Mouse (Mus musculus) midbrain, embryonic 10.5 days (tissue): ENCODE data around the gene Tdp2. TPM values are rescaled to one million over a fixed set of nuclear protein-coding genes. Genes with fewer than 3 reads are reported as not detected.
A peak's percentile ranks its signal among the peaks of the same experiment; 100 is the strongest.

Experiments used
- DNase-seq: peaks from one replicate; pipeline ENCODE4 v3.0.0-alpha.2; 2017; ENCODE audit warnings: low spot score
- H3K27ac ChIP-seq: fragments of 300-500 bp; sonication (generic); replicated peaks from 2 replicates; pipeline ENCODE4 v1.5.1; 2016; ENCODE audit warnings: mild to moderate bottlenecking
- H3K27me3 ChIP-seq: fragments of 300-500 bp; sonication (generic); 2 replicates; pipeline ENCODE4 v1.6.1; 2016; ENCODE audit warnings: low read depth, mild to moderate bottlenecking; ENCODE audit not compliant: poor library complexity, severe bottlenecking
- H3K36me3 ChIP-seq: fragments of 300-500 bp; sonication (generic); 2 replicates; pipeline ENCODE4 v1.6.1; 2016; ENCODE audit warnings: mild to moderate bottlenecking, moderate library complexity
- H3K4me1 ChIP-seq: fragments of 300-500 bp; sonication (generic); 2 replicates; pipeline ENCODE4 v1.6.1; 2016
- H3K4me3 ChIP-seq: fragments of 300-500 bp; sonication (generic); 2 replicates; pipeline ENCODE4 v1.5.1; 2016; ENCODE audit warnings: mild to moderate bottlenecking, moderate library complexity
- H3K9me3 ChIP-seq: fragments of 300-500 bp; sonication (generic); replicated peaks from 2 replicates; pipeline ENCODE4 v1.6.1; 2016; ENCODE audit warnings: mild to moderate bottlenecking
- WGBS: fragments of 180-500 bp; shearing (Covaris S2); methylation state at CpG from one replicate; pipeline ENCODE4 v1.1.7; 2016; 5-methylcytosine and 5-hydroxymethylcytosine counted together
- polyA plus RNA-seq: library from polyadenylated mRNA; unstranded; fragments of >200 nt; fragmentation: Nextera tagmentation; extraction: Ambion mirVana; gene quantifications from 2 replicates; pipeline ENCODE4 v1.2.1, GENCODE M21; 2016

The Tdp2 gene
- 72.0 and 78.6 TPM in 2 replicates for polyA plus RNA-seq

- H3K9me3 ChIP-seq: no peaks in the 10 kb centered on the region
- peak; percentile 99 for DNase-seq
- peaks cover 26% of the 10 kb centered on the region for H3K36me3 ChIP-seq
- no peaks in the 10 kb centered on the region for H3K27me3 ChIP-seq
- H3K4me3 ChIP-seq: peak within 1 kb of the TSS; percentile 96
- peaks cover 30% of the 10 kb centered on the region for H3K4me1 ChIP-seq
- peak within 1 kb of the TSS; percentile 97 for H3K27ac ChIP-seq
- under 1% methylated on average over 90 of the region's 90 CpGs for WGBS
Observed at GRCm38 (mm10) chr13:24831353-24832130, at the start of gene Tdp2, which contains the start of gene Acot13. Tdp2 (plus strand) TSS chr13:24831679. Acot13 (minus strand) TSS chr13:24831540.

DNA sequence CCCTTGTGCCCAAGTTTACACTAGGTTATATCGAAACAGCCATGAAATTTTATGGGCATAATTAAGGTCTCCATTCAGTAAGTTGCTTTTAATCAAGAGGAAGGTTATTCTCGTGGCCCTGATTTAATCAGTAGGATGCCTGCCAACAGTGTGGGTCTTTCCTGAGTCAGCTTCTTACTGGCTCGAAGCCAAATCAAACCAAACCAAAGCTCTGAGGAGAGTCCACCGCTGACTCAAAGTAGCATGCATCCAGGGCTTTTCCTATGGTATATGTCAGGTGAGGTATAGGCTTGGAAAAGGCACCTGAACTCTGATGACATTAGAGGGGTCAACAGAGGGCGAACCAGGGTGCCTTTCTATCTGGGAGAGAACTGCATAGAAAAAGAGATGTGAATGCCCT, 49.6 kb upstream of the Tdp2 start:
- DNase-seq: no peak
- Histone ChIP-seq H3K4me3 (no peak overlapping the region), H3K27me3 (no peaks in the 10 kb centered on the region), H3K27ac (no peak overlapping the region), H3K36me3 (no peaks in the 10 kb centered on the region), H3K9me3 (no peaks in the 10 kb centered on the region), H3K4me1 (0 out of 2 replicates have a peak, but pooled peaks cover 5% of the 10 kb centered on the region)
- 88% methylated on average over 5 of the region's 5 CpGs for WGBS

DNA sequence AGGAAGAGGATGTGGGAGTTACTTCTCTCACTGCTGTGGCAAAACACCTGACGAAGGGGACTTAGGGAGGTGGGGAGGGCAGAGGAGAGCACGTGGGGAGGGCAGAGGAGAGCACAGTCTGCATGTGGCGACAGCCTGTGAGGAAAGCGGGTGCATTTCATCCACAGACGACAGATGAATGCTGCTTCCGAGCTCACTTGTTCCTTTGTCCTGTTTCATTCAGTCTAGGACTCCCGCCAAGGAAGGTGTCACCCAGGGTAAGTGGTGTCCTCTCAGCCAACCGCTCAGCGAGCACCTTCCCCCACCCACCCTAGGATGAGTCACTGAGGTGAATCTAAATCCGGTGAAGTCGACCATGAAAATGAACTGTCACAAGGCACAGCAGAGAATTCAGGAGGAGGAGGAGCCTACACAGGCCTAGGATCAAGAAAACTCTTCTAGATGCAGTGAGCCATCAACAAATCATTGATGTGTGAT, 45.4 kb upstream of the Tdp2 start:
- Histone ChIP-seq H3K9me3 (no peaks in the 10 kb centered on the region), H3K4me3 (no peak overlapping the region), H3K4me1 (0 out of 2 replicates have a peak, but pooled peaks cover 5% of the 10 kb centered on the region), H3K27me3 (no peaks in the 10 kb centered on the region), H3K36me3 (no peaks in the 10 kb centered on the region), H3K27ac (no peak overlapping the region)
- no peak for DNase-seq
- WGBS: 51% methylated on average over 11 of the region's 11 CpGs

GRCm38 (mm10) chr13:24787477-24787876, 44.0 kb upstream of the Tdp2 start:
- 86% methylated on average over 5 of the region's 5 CpGs for WGBS
- H3K27me3 ChIP-seq: no peaks in the 10 kb centered on the region
- 0 out of 2 replicates have a peak, but pooled peaks cover 5% of the 10 kb centered on the region for H3K4me1 ChIP-seq
- no peak overlapping the region for H3K27ac ChIP-seq
- no peak overlapping the region for H3K4me3 ChIP-seq
- H3K36me3 ChIP-seq: no peaks in the 10 kb centered on the region
- H3K9me3 ChIP-seq: no peaks in the 10 kb centered on the region
- DNase-seq: no peak

GRCm38 (mm10) chr13:24791349-24791748, 40.1 kb upstream of the Tdp2 start:
- no peak overlapping the region for H3K27ac ChIP-seq
- 74% methylated on average over 2 of the region's 2 CpGs for WGBS
- no peaks in the 10 kb centered on the region for H3K9me3 ChIP-seq
- no peaks in the 10 kb centered on the region for H3K27me3 ChIP-seq
- H3K4me1 ChIP-seq: 0 out of 2 replicates have a peak, but pooled peaks cover under 1% of the 10 kb centered on the region
- no peak overlapping the region for H3K4me3 ChIP-seq
- DNase-seq: no peak
- no peaks in the 10 kb centered on the region for H3K36me3 ChIP-seq

GRCm38 (mm10) chr13:24792411-24793045, 39.0 kb upstream of the Tdp2 start:
- no peak overlapping the region for H3K4me3 ChIP-seq
- no peak for DNase-seq
- H3K4me1 ChIP-seq: no peaks in the 10 kb centered on the region
- no peaks in the 10 kb centered on the region for H3K9me3 ChIP-seq
- 95% methylated on average over 9 of the region's 9 CpGs for WGBS
- H3K27me3 ChIP-seq: no peaks in the 10 kb centered on the region
- H3K27ac ChIP-seq: no peak overlapping the region
- H3K36me3 ChIP-seq: no peaks in the 10 kb centered on the region

- DNase-seq: no peak
- H3K9me3 ChIP-seq: no peaks in the 10 kb centered on the region
- no peaks in the 10 kb centered on the region for H3K27me3 ChIP-seq
- no peak overlapping the region for H3K4me3 ChIP-seq
- no peak overlapping the region for H3K27ac ChIP-seq
- WGBS: over 99% methylated on average over 4 of the region's 4 CpGs
- H3K36me3 ChIP-seq: no peaks in the 10 kb centered on the region
- H3K4me1 ChIP-seq: peaks cover 22% of the 10 kb centered on the region
Observed at GRCm38 (mm10) chr13:24798686-24799085, 32.8 kb upstream of the Tdp2 start.

- Histone ChIP-seq H3K27ac (0 out of 2 replicates have a peak overlapping the region, but pooled peaks have one; percentile 96), H3K4me3 (peak overlapping the region; percentile 89)
- 72% methylated on average over 5 of the region's 5 CpGs for WGBS
Observed at GRCm38 (mm10) chr13:24799378-24799777, 32.1 kb upstream of the Tdp2 start.

GRCm38 (mm10) chr13:24799925-24800673, 31.4 kb upstream of the Tdp2 start:
- Histone ChIP-seq H3K4me3 (peak overlapping the region; percentile 89), H3K27me3 (no peaks in the 10 kb centered on the region), H3K27ac (peak overlapping the region; percentile 96), H3K4me1 (peaks cover 35% of the 10 kb centered on the region), H3K9me3 (no peaks in the 10 kb centered on the region), H3K36me3 (peaks cover 6% of the 10 kb centered on the region)
- DNase-seq: peak; percentile 48
- 1% methylated on average over 31 of the region's 31 CpGs for WGBS

More at GRCm38 (mm10) chr13:24799378-24799777, 32.1 kb upstream of the Tdp2 start:
- H3K36me3 ChIP-seq: no peaks in the 10 kb centered on the region
- H3K9me3 ChIP-seq: no peaks in the 10 kb centered on the region
- no peaks in the 10 kb centered on the region for H3K27me3 ChIP-seq
- no peak for DNase-seq
- H3K4me1 ChIP-seq: peaks cover 29% of the 10 kb centered on the region

GRCm38 (mm10) chr13:24800674-24801307, 30.7 kb upstream of the Tdp2 start:
- peak overlapping the region; percentile 96 for H3K27ac ChIP-seq
- peak overlapping the region; percentile 89 for H3K4me3 ChIP-seq
- peak; percentile 97 for DNase-seq
- peaks cover 35% of the 10 kb centered on the region for H3K4me1 ChIP-seq
- no peaks in the 10 kb centered on the region for H3K27me3 ChIP-seq
- H3K9me3 ChIP-seq: no peaks in the 10 kb centered on the region
- under 1% methylated on average over 42 of the region's 42 CpGs for WGBS
- peaks cover 13% of the 10 kb centered on the region for H3K36me3 ChIP-seq

DNA sequence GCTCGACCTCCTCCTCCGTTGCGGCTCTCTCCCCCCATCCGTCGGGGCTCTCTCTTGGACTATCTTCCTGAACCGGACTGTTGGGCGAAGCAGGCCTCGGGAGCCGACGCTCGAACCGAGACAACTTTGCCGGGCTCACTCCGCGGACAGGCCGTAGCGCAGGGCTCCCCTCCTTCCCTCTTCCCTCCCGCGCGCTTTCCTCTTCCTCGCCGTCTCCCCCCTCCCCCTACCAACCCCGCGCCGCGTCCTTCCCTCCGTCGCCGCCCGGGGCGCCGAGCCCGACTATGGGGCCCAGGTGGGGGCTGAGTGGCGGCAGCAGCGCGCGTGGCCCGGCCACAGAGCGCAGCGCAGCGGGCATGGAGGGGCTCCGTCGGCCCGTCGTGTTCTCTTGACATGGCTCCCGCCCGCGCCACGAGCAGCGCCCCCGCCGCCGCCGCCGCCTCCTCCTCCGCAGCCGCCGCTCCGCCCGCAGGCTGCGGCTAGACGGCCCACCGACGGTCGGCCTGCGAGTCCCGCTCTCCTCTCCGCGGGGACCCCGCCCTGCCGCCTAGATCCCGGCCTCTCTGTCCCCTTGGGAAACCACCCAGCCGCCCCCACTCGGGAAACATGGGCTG, 30.1 kb upstream of the Tdp2 start, which contains the start of gene BC005537:
BC005537 (plus strand) TSS at position 350 of the 614 bp plus-strand sequence.
- Histone ChIP-seq H3K27ac (peak within 1 kb of the TSS; percentile 96), H3K4me3 (peak within 1 kb of the TSS; percentile 89), H3K36me3 (peaks cover 19% of the 10 kb centered on the region), H3K27me3 (no peaks in the 10 kb centered on the region), H3K9me3 (no peaks in the 10 kb centered on the region), H3K4me1 (peaks cover 35% of the 10 kb centered on the region)
- no peak for DNase-seq
- WGBS: under 1% methylated on average over 61 of the region's 74 CpGs
